Mouse (Mus musculus): ENCODE results near the gene Traf3. TPM values are rescaled to one million over a fixed set of nuclear protein-coding genes. Genes with fewer than 3 reads are reported as not detected.

Traf3 gene
- polyA plus RNA-seq, 1 experiment from 2014 or later: 18.7 TPM

DNA sequence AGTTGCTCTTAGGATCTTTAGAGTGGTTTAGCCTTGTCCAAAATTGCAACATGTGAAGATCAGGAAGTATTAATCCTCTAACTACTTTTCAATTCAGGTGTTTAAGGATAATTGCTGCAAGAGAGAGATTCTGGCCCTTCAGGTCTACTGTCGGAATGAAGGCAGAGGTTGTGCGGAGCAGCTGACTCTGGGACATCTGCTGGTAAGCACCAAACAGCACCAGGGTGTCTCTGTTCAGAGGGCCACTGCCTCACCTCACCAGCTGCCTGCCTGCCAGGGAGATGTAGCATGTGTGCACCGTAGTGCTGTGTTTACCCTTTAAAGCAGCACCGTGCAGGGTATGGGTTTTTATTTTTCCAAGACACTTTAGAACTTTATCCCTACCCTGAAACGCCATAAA lies 76.2 kb downstream of the Traf3 start:
- Histone ChIP-seq H3K36me3 (peaks cover 19% of the 10 kb centered on the region), H3K9ac (no peak overlapping the region), H3K4me2 (no peak overlapping the region), H3K9me3 (no peaks in the 10 kb centered on the region), H3K27ac (replicated peaks) (no peak overlapping the region), H3K4me1 (replicated peaks) (no peaks in the 10 kb centered on the region), H3K4me3 (no peak overlapping the region), H3K27me3 (no peaks in the 10 kb centered on the region)
- WGBS: 93% methylated on average over 5 of the region's 5 CpGs
- no peak for ATAC-seq (ENCODE audit: low FRiP score, low read depth)

DNA sequence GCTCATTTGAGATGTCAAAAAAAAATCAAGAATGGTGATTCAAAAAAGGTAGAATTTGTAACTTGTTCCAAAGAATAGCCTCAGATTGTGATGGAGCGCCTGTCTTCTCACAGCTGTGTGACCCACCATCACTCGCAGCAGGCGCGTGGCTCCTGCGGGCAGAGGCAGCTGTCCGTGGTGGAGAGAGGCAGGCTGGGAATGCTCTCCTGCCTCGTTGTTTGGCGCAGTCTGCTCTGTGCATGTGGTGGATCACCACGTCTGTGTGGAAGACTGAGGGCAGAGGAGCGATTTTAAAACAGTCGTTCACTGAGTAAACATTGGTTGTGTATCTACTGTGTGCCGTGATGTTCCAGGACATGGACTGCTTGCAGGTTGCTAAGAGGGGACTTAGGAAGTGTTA lies 77.6 kb downstream of the Traf3 start:
- WGBS: 91% methylated on average over 12 of the region's 12 CpGs
- Histone ChIP-seq H3K27me3 (no peaks in the 10 kb centered on the region), H3K4me1 (replicated peaks) (no peaks in the 10 kb centered on the region), H3K4me2 (no peak overlapping the region), H3K36me3 (peaks cover 16% of the 10 kb centered on the region), H3K4me3 (no peak overlapping the region), H3K27ac (replicated peaks) (no peak overlapping the region), H3K9me3 (no peaks in the 10 kb centered on the region), H3K9ac (no peak overlapping the region)
- no peak for ATAC-seq (ENCODE audit: low FRiP score, low read depth)

DNA sequence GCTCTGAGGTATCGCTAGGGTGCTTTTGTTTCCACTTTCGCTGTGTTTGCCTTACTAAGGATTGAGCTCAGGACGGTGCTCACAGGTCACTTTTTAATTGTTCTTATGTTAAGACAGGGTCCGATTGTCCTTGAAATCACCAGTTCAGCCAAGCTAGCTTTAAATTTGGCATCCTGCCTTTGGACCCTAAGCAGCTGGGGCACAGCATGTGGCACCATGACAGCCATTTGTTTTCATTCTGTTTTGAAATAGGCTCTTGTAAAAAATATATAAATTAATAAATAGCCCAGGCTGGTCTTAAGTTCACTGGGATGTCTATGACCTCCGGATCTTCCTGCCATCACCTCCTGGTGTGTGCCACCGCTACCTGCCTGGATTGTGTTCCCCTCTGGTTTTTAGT lies 78.9 kb downstream of the Traf3 start:
- H3K4me3 ChIP-seq: no peak overlapping the region
- no peak overlapping the region for H3K4me2 ChIP-seq
- H3K36me3 ChIP-seq: peaks cover 16% of the 10 kb centered on the region
- no peaks in the 10 kb centered on the region for H3K9me3 ChIP-seq
- WGBS: 77% methylated on average over 6 of the region's 6 CpGs
- no peaks in the 10 kb centered on the region for H3K4me1 ChIP-seq (replicated peaks)
- no peak overlapping the region for H3K9ac ChIP-seq
- no peak overlapping the region for H3K27ac ChIP-seq (replicated peaks)
- H3K27me3 ChIP-seq: no peaks in the 10 kb centered on the region
- no peak for ATAC-seq (ENCODE audit: low FRiP score, low read depth)

DNA sequence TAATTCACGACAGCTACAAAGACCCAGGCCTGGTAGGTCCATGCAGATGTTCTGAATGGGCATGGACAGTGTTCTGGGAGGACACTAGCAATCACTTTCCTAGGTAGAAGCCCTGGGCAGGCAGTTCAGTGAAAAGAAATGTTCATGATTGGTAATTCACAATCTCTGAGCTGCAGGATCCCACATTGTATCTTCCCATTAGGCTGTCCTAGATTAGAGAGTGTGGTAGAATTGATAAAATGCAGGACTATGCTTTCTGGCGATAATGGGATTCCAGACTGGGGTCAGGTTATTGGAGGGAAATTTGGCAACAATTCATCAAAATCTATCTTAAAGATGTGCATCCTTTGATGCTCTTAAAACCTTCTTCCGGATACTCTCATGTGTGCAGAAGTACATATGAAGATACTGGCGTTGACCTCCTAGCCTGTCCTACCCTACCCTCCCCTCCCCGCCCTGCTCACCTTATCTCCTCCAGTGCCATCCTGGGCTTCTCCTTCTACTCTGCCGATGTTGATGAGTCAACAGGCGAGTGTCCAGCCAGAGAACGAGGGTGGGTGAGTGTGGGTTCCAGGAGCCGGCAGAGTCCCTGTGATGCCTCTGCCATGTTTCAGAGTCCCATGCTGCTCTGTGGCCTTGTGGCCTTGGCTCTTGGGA lies 80.8 kb downstream of the Traf3 start:
- 93% methylated on average over 9 of the region's 9 CpGs for WGBS
- H3K4me2 ChIP-seq: no peak overlapping the region
- ATAC-seq (ENCODE audit: low FRiP score, low read depth): no peak

DNA sequence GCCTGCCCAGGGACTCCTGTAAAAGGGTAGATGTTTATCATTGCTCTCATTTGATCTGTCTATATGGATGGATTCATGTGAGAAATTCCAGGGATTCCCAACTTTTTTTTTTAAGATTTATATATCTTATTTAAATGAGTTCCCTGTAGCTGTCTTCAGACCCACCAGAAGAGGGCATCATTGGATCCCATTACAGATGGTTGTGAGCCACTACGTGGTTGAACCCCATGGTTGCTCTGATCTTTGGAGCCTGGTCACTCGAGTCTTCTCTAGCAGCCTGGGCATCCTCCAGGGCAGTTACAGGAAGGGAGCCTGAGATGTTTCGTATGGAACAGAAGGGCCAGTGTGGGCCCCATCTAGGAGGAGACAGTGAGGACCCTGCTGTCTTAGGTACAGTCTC lies 82.9 kb downstream of the Traf3 start:
- no peaks in the 10 kb centered on the region for H3K27me3 ChIP-seq
- no peak overlapping the region for H3K9ac ChIP-seq
- H3K9me3 ChIP-seq: no peaks in the 10 kb centered on the region
- peaks cover 18% of the 10 kb centered on the region for H3K36me3 ChIP-seq
- WGBS: 74% methylated on average over 3 of the region's 3 CpGs
- no peaks in the 10 kb centered on the region for H3K4me1 ChIP-seq (replicated peaks)
- H3K4me2 ChIP-seq: no peak overlapping the region
- no peak for ATAC-seq (ENCODE audit: low FRiP score, low read depth)
- H3K4me3 ChIP-seq: no peak overlapping the region
- H3K27ac ChIP-seq (replicated peaks): no peak overlapping the region

More for the DNA sequence above, 80.8 kb downstream of the Traf3 start:
- Histone ChIP-seq H3K27me3 (no peaks in the 10 kb centered on the region), H3K4me3 (no peak overlapping the region), H3K36me3 (peaks cover 23% of the 10 kb centered on the region), H3K9me3 (no peaks in the 10 kb centered on the region), H3K4me1 (replicated peaks) (no peaks in the 10 kb centered on the region), H3K27ac (replicated peaks) (no peak overlapping the region), H3K9ac (no peak overlapping the region)

DNA sequence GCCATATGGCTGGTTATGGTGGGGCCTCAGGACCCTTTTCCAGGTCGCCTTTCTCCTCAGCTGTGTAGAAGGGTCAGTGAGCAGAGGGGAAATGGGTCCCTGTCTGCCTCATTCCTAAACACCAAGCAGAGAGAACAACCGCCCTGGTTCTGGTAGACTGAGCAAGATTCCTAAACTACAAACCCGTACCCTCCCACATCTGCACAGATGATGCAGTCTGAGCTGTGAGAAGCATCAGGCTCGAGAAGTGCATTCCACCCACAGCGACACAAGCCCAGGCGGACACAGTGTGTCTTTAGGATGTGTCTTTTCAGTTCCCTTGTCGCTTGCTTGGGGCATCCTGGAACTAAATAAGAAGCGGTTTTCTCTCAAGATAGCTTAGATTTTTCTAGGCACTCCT lies 83.9 kb downstream of the Traf3 start:
- WGBS: 90% methylated on average over 8 of the region's 8 CpGs

DNA sequence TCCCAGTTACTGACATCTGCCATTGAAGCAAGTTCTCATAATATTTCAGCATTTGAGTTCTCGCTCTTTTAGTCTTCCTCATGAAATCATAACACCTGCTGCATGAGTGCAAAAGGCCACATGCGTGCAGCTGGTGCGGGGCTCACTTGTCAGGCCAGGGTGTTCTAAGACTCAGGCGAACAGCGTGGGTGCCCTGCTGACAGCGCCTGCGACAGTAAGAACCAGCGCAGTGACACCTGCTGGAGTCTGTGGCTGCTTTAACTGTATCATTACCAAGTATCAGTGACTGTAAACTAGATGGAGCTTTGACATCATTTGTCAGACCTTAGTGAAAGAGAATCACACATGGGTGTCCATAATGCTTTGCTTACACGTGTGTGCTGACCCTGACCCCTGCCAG lies 85.1 kb downstream of the Traf3 start:
- H3K36me3 ChIP-seq: peaks cover 23% of the 10 kb centered on the region
- no peak overlapping the region for H3K9ac ChIP-seq
- H3K4me2 ChIP-seq: no peak overlapping the region
- H3K27ac ChIP-seq (replicated peaks): no peak overlapping the region
- ATAC-seq (ENCODE audit: low FRiP score, low read depth): no peak
- no peak overlapping the region for H3K4me3 ChIP-seq
- 66% methylated on average over 9 of the region's 9 CpGs for WGBS
- no peaks in the 10 kb centered on the region for H3K4me1 ChIP-seq (replicated peaks)
- no peaks in the 10 kb centered on the region for H3K9me3 ChIP-seq
- H3K27me3 ChIP-seq: no peaks in the 10 kb centered on the region

More for the DNA sequence above, 83.9 kb downstream of the Traf3 start:
- Histone ChIP-seq H3K4me2 (no peak overlapping the region), H3K4me1 (replicated peaks) (no peaks in the 10 kb centered on the region), H3K9ac (no peak overlapping the region), H3K27me3 (no peaks in the 10 kb centered on the region), H3K36me3 (peaks cover 18% of the 10 kb centered on the region), H3K27ac (replicated peaks) (no peak overlapping the region), H3K9me3 (no peaks in the 10 kb centered on the region), H3K4me3 (no peak overlapping the region)
- ATAC-seq (ENCODE audit: low FRiP score, low read depth): no peak

DNA sequence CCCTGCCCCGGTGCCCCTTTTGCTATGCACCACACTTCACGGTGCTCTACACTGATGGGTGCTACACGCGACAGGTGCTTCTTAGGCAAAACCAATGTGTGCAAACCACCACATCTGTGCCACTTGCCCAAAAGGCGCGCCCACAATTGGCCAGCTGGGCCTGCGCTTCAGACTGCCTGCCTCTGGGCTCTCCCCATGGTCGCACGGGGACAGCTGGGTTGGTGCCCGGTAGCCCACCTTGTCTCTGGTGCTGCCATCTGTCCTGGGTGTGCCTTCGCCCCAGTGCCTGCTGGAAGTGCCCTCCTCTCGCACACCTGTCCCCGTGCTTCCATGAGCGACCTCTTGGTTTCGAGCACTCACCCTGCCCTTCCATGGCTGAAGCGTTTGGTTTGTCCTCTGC lies 97.5 kb downstream of the Traf3 start:
- Histone ChIP-seq H3K4me3 (no peak overlapping the region), H3K4me1 (replicated peaks) (no peaks in the 10 kb centered on the region), H3K36me3 (peaks cover 10% of the 10 kb centered on the region; the same call in 1 of the 2 replicates), H3K4me2 (no peak overlapping the region), H3K9ac (no peak overlapping the region), H3K27me3 (no peaks in the 10 kb centered on the region), H3K9me3 (no peaks in the 10 kb centered on the region), H3K27ac (replicated peaks) (no peak overlapping the region)
- ATAC-seq (ENCODE audit: low FRiP score, low read depth): no peak
- WGBS: 92% methylated on average over 16 of the region's 16 CpGs

DNA sequence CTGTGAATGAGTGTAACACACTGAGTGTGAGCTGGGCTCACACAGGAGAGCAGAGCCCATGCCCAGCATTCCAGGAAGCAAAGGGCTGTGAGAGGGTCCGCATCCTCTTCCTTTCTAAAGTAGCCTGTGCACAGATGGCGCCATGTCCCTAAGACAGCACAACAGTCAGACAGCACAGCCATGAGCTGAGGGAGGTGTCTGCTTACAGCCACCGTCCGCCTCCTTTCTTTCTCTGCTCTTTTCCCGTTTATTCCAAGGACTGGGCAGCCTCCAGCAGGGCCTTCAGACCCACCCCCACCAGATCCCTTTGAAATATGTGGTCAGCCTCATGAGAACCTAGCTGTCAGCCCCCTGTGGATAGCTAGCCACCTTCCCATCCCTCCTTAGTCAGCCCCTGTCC lies 99.0 kb downstream of the Traf3 start:
- Histone ChIP-seq H3K27ac (replicated peaks) (no peak overlapping the region), H3K9ac (no peak overlapping the region), H3K9me3 (no peaks in the 10 kb centered on the region), H3K4me1 (replicated peaks) (no peaks in the 10 kb centered on the region), H3K4me2 (no peak overlapping the region), H3K27me3 (peaks cover 11% of the 10 kb centered on the region), H3K36me3 (peaks cover 10% of the 10 kb centered on the region; the same call in 1 of the 2 replicates), H3K4me3 (no peak overlapping the region)
- no peak for ATAC-seq (ENCODE audit: low FRiP score, low read depth)
- WGBS: 66% methylated on average over 5 of the region's 5 CpGs

DNA sequence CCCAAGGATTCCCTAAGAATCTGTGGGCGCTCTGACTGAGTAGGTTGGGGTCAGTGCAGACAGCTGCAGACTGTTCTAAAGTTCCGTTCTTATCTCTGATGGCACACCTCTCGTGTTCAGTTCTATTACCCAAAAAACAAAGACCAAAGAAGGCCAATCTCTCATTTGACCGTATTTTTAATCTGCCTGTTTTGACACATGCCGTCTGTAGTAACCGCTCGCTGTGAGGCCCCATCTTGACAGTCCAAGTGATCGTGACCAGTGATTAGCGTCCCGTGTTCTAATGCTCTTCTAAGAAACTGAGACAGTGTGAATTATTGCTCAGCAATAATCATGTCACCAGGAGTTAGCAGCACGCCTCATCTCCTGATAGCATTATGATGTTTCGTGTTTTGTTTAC lies 100.4 kb downstream of the Traf3 start:
- Histone ChIP-seq H3K4me3 (no peak overlapping the region), H3K27ac (replicated peaks) (no peak overlapping the region), H3K36me3 (peaks cover 5% of the 10 kb centered on the region; the same call in 1 of the 2 replicates), H3K27me3 (peaks cover 25% of the 10 kb centered on the region), H3K4me1 (replicated peaks) (no peaks in the 10 kb centered on the region), H3K4me2 (no peak overlapping the region), H3K9me3 (no peaks in the 10 kb centered on the region), H3K9ac (no peak overlapping the region)
- ATAC-seq (ENCODE audit: low FRiP score, low read depth): no peak
- WGBS: 88% methylated on average over 12 of the region's 12 CpGs

DNA sequence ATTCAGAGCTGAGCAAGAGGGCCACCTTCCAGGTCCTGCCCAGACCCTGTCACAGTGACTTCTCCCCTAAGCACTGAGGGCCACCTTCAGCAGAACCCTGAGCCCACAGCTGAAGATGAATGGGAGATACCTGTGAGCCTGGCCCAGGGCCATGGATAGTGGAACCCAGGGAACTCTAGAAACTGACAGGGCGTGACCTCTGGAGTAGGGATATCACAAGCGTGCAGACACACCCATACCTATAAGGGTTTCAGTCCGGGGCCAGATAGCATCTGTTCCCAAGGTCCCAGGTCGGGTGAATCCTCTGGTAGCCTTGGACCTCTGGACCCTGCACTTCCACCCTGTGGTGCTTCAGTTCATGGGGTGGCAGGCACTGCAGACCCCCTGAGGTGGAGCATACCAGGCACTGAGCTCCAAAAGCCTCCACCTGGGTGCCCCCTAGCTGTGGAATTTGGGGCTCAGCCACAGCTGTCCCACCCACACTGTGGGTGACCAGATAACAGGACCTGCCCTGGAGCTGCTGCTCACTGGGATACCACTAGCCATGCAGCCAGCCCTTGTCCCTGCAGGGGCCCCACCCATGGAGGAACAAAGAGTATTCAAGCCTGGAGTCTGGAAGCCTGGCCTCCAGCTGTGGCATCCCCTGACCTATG lies 101.6 kb downstream of the Traf3 start:
- Histone ChIP-seq H3K36me3 (no peaks in the 10 kb centered on the region; the same call in 1 of the 2 replicates), H3K4me2 (no peak overlapping the region), H3K4me1 (replicated peaks) (no peaks in the 10 kb centered on the region), H3K9ac (no peak overlapping the region), H3K27ac (replicated peaks) (no peak overlapping the region), H3K9me3 (no peaks in the 10 kb centered on the region), H3K27me3 (peaks cover 36% of the 10 kb centered on the region), H3K4me3 (no peak overlapping the region)
- WGBS: 75% methylated on average over 4 of the region's 4 CpGs
- ATAC-seq (ENCODE audit: low FRiP score, low read depth): no peak

DNA sequence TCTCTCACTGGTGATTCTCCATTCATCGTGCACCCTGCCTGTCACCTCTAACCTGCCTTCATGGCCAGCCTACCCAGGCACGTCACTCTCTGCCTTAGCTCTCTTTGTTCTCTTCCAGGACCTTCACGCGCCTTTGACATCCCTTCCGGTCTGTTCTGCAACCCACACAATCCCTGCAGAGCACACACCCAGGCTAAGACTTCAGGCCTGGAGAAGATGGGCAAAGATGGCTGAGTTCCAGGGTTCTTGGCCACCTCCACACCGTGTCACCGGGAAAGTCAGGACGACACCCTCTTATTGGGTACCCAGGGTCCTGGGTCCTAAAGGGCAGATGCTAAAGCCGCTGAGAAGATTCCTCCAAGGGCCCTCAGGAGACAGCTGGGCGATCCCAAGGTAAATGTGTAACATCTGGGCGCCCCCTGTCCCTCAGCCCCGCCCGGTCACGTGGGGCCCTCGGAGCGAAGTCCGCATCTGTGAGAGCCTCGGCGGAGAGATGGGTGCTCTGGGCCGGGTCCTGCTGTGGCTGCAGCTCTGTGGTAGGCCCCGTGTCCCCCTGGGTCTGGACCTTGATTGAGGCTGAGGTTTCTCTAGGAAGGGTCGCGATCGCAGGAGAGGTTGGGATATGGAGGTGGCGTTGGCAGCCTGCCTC lies 104.6 kb downstream of the Traf3 start, which contains the start of gene Amn:
TSS of gene Amn (plus strand) at position 467 of the 649 bp plus-strand sequence.
- no peak within 1 kb of the TSS for H3K27ac ChIP-seq (replicated peaks)
- H3K36me3 ChIP-seq: no peaks in the 10 kb centered on the region
- 32% methylated on average over 23 of the region's 25 CpGs for WGBS
- H3K4me1 ChIP-seq (replicated peaks): peaks cover 22% of the 10 kb centered on the region
- H3K27me3 ChIP-seq: peaks cover 65% of the 10 kb centered on the region
- no peak within 1 kb of the TSS for H3K9ac ChIP-seq
- H3K9me3 ChIP-seq: no peaks in the 10 kb centered on the region
- no peak within 1 kb of the TSS for H3K4me2 ChIP-seq
- no peak within 1 kb of the TSS for H3K4me3 ChIP-seq
- no peak for ATAC-seq (ENCODE audit: low FRiP score, low read depth)

All from hindbrain, embryonic 15.5 days (tissue).